Mouse (Mus musculus): ENCODE data around the gene Tjp3. TPM values are rescaled to one million over a fixed set of nuclear protein-coding genes. Genes with fewer than 3 reads are reported as not detected.

The Tjp3 gene
- polyA plus RNA-seq, 1 experiment, result 239 TPM

GRCm38 (mm10) chr10:81330007-81330406 lies 38.6 kb upstream of the Tjp3 start:
- H3K36me3 ChIP-seq (ENCODE audit: control insufficient read depth, insufficient read depth, low read length), result peaks cover 22% of the 10 kb centered on the region
- TF ChIP-seq CTCF (IDR thresholded peaks at IDR 0.05; ENCODE audit: extremely low read depth, insufficient read length, insufficient replicate concordance, low read depth, low read length), result no peak
- no peak for TF ChIP-seq POLR2A (IDR thresholded peaks at IDR 0.05; ENCODE audit: low read depth, low read length)
- peak overlapping the region; percentile 62 for H3K27ac ChIP-seq (ENCODE audit: insufficient read depth, low read depth, low read length)
- H3K4me1 ChIP-seq (ENCODE audit: control insufficient read depth, insufficient read depth, insufficient read length, low read length), result peaks cover 12% of the 10 kb centered on the region
- no peak overlapping the region for H3K4me3 ChIP-seq (ENCODE audit: low read depth, low read length)
- 73% methylated on average over 4 of the region's 4 CpGs for WGBS
- H3K27me3 ChIP-seq (ENCODE audit: control insufficient read depth, insufficient read depth, low read length), result peaks cover 11% of the 10 kb centered on the region

GRCm38 (mm10) chr10:81329194-81329975 lies 38.0 kb upstream of the Tjp3 start:
- Histone ChIP-seq H3K27ac (ENCODE audit: insufficient read depth, low read depth, low read length) (peak overlapping the region; percentile 62), H3K4me1 (ENCODE audit: control insufficient read depth, insufficient read depth, insufficient read length, low read length) (peaks cover 12% of the 10 kb centered on the region), H3K36me3 (ENCODE audit: control insufficient read depth, insufficient read depth, low read length) (peaks cover 29% of the 10 kb centered on the region), H3K27me3 (ENCODE audit: control insufficient read depth, insufficient read depth, low read length) (peaks cover 11% of the 10 kb centered on the region), H3K4me3 (ENCODE audit: low read depth, low read length) (peak overlapping the region; percentile 16)
- WGBS, result 68% methylated on average over 10 of the region's 10 CpGs
- no peak for TF ChIP-seq POLR2A (IDR thresholded peaks at IDR 0.05; ENCODE audit: low read depth, low read length)
- TF ChIP-seq CTCF (IDR thresholded peaks at IDR 0.05; ENCODE audit: extremely low read depth, insufficient read length, insufficient replicate concordance, low read depth, low read length), result no peak

- TF ChIP-seq CTCF (IDR thresholded peaks at IDR 0.05; ENCODE audit: extremely low read depth, insufficient read length, insufficient replicate concordance, low read depth, low read length) (no peak), POLR2A (IDR thresholded peaks at IDR 0.05; ENCODE audit: low read depth, low read length) (no peak)
- Histone ChIP-seq H3K4me3 (ENCODE audit: low read depth, low read length) (peak within 1 kb of the TSS; percentile 16), H3K36me3 (ENCODE audit: control insufficient read depth, insufficient read depth, low read length) (peaks cover 39% of the 10 kb centered on the region), H3K4me1 (ENCODE audit: control insufficient read depth, insufficient read depth, insufficient read length, low read length) (peaks cover 12% of the 10 kb centered on the region), H3K27me3 (ENCODE audit: control insufficient read depth, insufficient read depth, low read length) (peaks cover 11% of the 10 kb centered on the region), H3K27ac (ENCODE audit: insufficient read depth, low read depth, low read length) (peak within 1 kb of the TSS; percentile 62)
- 15% methylated on average over 10 of the region's 10 CpGs for WGBS
These were observed 37.0 kb upstream of the Tjp3 start, which contains the start of gene Tbxa2r for GRCm38 (mm10) chr10:81328386-81328785. Gene Tbxa2r, plus strand, starts transcription at chr10:81328731.

GRCm38 (mm10) chr10:81327959-81328358 lies 36.6 kb upstream of the Tjp3 start:
- no peak for TF ChIP-seq POLR2A (IDR thresholded peaks at IDR 0.05; ENCODE audit: low read depth, low read length)
- TF ChIP-seq CTCF (IDR thresholded peaks at IDR 0.05; ENCODE audit: extremely low read depth, insufficient read length, insufficient replicate concordance, low read depth, low read length), result no peak
- Histone ChIP-seq H3K4me1 (ENCODE audit: control insufficient read depth, insufficient read depth, insufficient read length, low read length) (peaks cover 12% of the 10 kb centered on the region), H3K27me3 (ENCODE audit: control insufficient read depth, insufficient read depth, low read length) (peaks cover 9% of the 10 kb centered on the region), H3K36me3 (ENCODE audit: control insufficient read depth, insufficient read depth, low read length) (peaks cover 42% of the 10 kb centered on the region), H3K27ac (ENCODE audit: insufficient read depth, low read depth, low read length) (no peak overlapping the region), H3K4me3 (ENCODE audit: low read depth, low read length) (no peak overlapping the region)
- 41% methylated on average over 2 of the region's 2 CpGs for WGBS

GRCm38 (mm10) chr10:81326858-81327257 lies 35.5 kb upstream of the Tjp3 start:
- no peak overlapping the region for H3K4me3 ChIP-seq (ENCODE audit: low read depth, low read length)
- H3K4me1 ChIP-seq (ENCODE audit: control insufficient read depth, insufficient read depth, insufficient read length, low read length), result peaks cover 12% of the 10 kb centered on the region
- no peaks in the 10 kb centered on the region for H3K27me3 ChIP-seq (ENCODE audit: control insufficient read depth, insufficient read depth, low read length)
- peaks cover 49% of the 10 kb centered on the region for H3K36me3 ChIP-seq (ENCODE audit: control insufficient read depth, insufficient read depth, low read length)
- 75% methylated on average over 6 of the region's 6 CpGs for WGBS
- H3K27ac ChIP-seq (ENCODE audit: insufficient read depth, low read depth, low read length), result no peak overlapping the region
- no peak for TF ChIP-seq POLR2A (IDR thresholded peaks at IDR 0.05; ENCODE audit: low read depth, low read length)
- TF ChIP-seq CTCF (IDR thresholded peaks at IDR 0.05; ENCODE audit: extremely low read depth, insufficient read length, insufficient replicate concordance, low read depth, low read length), result no peak

- H3K4me3 ChIP-seq (ENCODE audit: low read depth, low read length), result no peak overlapping the region
- no peak overlapping the region for H3K27ac ChIP-seq (ENCODE audit: insufficient read depth, low read depth, low read length)
- H3K4me1 ChIP-seq (ENCODE audit: control insufficient read depth, insufficient read depth, insufficient read length, low read length), result peaks cover 10% of the 10 kb centered on the region
- TF ChIP-seq CTCF (IDR thresholded peaks at IDR 0.05; ENCODE audit: extremely low read depth, insufficient read length, insufficient replicate concordance, low read depth, low read length) (no peak), POLR2A (IDR thresholded peaks at IDR 0.05; ENCODE audit: low read depth, low read length) (no peak)
- WGBS, result 91% methylated on average over 18 of the region's 18 CpGs
- no peaks in the 10 kb centered on the region for H3K27me3 ChIP-seq (ENCODE audit: control insufficient read depth, insufficient read depth, low read length)
- H3K36me3 ChIP-seq (ENCODE audit: control insufficient read depth, insufficient read depth, low read length), result peaks cover 49% of the 10 kb centered on the region
These were observed 34.4 kb upstream of the Tjp3 start for GRCm38 (mm10) chr10:81325781-81326180.

- no peaks in the 10 kb centered on the region for H3K27me3 ChIP-seq (ENCODE audit: control insufficient read depth, insufficient read depth, low read length)
- 94% methylated on average over 21 of the region's 21 CpGs for WGBS
- peaks cover 8% of the 10 kb centered on the region for H3K4me1 ChIP-seq (ENCODE audit: control insufficient read depth, insufficient read depth, insufficient read length, low read length)
- no peak overlapping the region for H3K4me3 ChIP-seq (ENCODE audit: low read depth, low read length)
- peaks cover 49% of the 10 kb centered on the region for H3K36me3 ChIP-seq (ENCODE audit: control insufficient read depth, insufficient read depth, low read length)
- no peak overlapping the region for H3K27ac ChIP-seq (ENCODE audit: insufficient read depth, low read depth, low read length)
- TF ChIP-seq CTCF (IDR thresholded peaks at IDR 0.05; ENCODE audit: extremely low read depth, insufficient read length, insufficient replicate concordance, low read depth, low read length) (no peak), POLR2A (IDR thresholded peaks at IDR 0.05; ENCODE audit: low read depth, low read length) (no peak)
These were observed 33.8 kb upstream of the Tjp3 start for GRCm38 (mm10) chr10:81325176-81325575.

Measured in small intestine, adult 2 months (tissue).